Mouse (Mus musculus): ENCODE results near the gene Gprin3. TPM values are rescaled to one million over a fixed set of nuclear protein-coding genes. Genes with fewer than 3 reads are reported as not detected.

The Gprin3 gene
- total RNA-seq, 1 experiment, result 0.04 TPM

GRCm38 (mm10) chr6:59423836-59424235 lies 2.3 kb downstream of the Gprin3 start:
- H3K4me3 ChIP-seq (ENCODE audit: insufficient read depth in 1 of 2, low read depth in 1 of 2, low read length in 2 of 2, poor library complexity in 1 of 2, severe bottlenecking in 1 of 2), result no peak overlapping the region
- 0 out of 4 replicates have a peak, but pooled peaks cover 0 to 2% of the 10 kb centered on the region in 2 experiments for H3K4me1 ChIP-seq (ENCODE audit: control insufficient read depth in 2 of 2, insufficient read depth in 2 of 2, low read length in 2 of 2, poor library complexity in 1 of 2)
- TF ChIP-seq ZC3H11A (IDR thresholded peaks at IDR 0.05; ENCODE audit: borderline replicate concordance, low read depth, low read length), result no peak
- TF ChIP-seq MAFK (IDR thresholded peaks at IDR 0.05; ENCODE audit: insufficient read depth, low read depth, low read length), result no peak
- TF ChIP-seq CHD2 (IDR thresholded peaks at IDR 0.05; ENCODE audit: low read depth, low read length), result no peak
- TF ChIP-seq ZNF384 (IDR thresholded peaks at IDR 0.05; ENCODE audit: low read depth, low read length), result no peak
- no peak for TF ChIP-seq HCFC1 (IDR thresholded peaks at IDR 0.05; ENCODE audit: borderline replicate concordance, insufficient read depth, low read length)
- no peaks in the 10 kb centered on the region for H3K36me3 ChIP-seq (ENCODE audit: control insufficient read depth, insufficient read depth, low read length, poor library complexity, severe bottlenecking)
- no peak overlapping the region for H3K27ac ChIP-seq (ENCODE audit: insufficient read depth, low read depth, low read length, poor library complexity, severe bottlenecking)
- in situ Hi-C loops (cut with MboI; ENCODE audit: low sequenced_read_pairs in 2 of 2, unreplicated experiment in 2 of 2), result no loop called here
- no peaks in the 10 kb centered on the region for H3K9me3 ChIP-seq (ENCODE audit: control insufficient read depth, insufficient read depth, low read depth, low read length)
- no peak overlapping the region for H3K9ac ChIP-seq (ENCODE audit: insufficient read depth, low read depth, low read length, poor library complexity, severe bottlenecking)
- no peak for DNase-seq (ENCODE audit: low read depth, low spot score)

- Histone ChIP-seq H3K9ac (ENCODE audit: insufficient read depth, low read depth, low read length, poor library complexity, severe bottlenecking) (no peak overlapping the region), H3K4me1 (ENCODE audit: control insufficient read depth in 2 of 2, insufficient read depth in 2 of 2, low read length in 2 of 2, poor library complexity in 1 of 2) (no peaks in the 10 kb centered on the region), H3K27ac (ENCODE audit: insufficient read depth, low read depth, low read length, poor library complexity, severe bottlenecking) (no peak overlapping the region), H3K36me3 (ENCODE audit: control insufficient read depth, insufficient read depth, low read length, poor library complexity, severe bottlenecking) (no peaks in the 10 kb centered on the region), H3K4me3 (ENCODE audit: insufficient read depth in 1 of 2, low read depth in 1 of 2, low read length in 2 of 2, poor library complexity in 1 of 2, severe bottlenecking in 1 of 2) (no peak overlapping the region), H3K9me3 (ENCODE audit: control insufficient read depth, insufficient read depth, low read depth, low read length) (no peaks in the 10 kb centered on the region)
- no peak for DNase-seq (ENCODE audit: low read depth, low spot score)
- in situ Hi-C loops (cut with MboI; ENCODE audit: low sequenced_read_pairs in 2 of 2, unreplicated experiment in 2 of 2), result no loop called here
- no peak for TF ChIP-seq ZC3H11A (IDR thresholded peaks at IDR 0.05; ENCODE audit: borderline replicate concordance, low read depth, low read length)
- TF ChIP-seq CHD2 (IDR thresholded peaks at IDR 0.05; ENCODE audit: low read depth, low read length), result no peak
- no peak for TF ChIP-seq MAFK (IDR thresholded peaks at IDR 0.05; ENCODE audit: insufficient read depth, low read depth, low read length)
- no peak for TF ChIP-seq ZNF384 (IDR thresholded peaks at IDR 0.05; ENCODE audit: low read depth, low read length)
- TF ChIP-seq HCFC1 (IDR thresholded peaks at IDR 0.05; ENCODE audit: borderline replicate concordance, insufficient read depth, low read length), result no peak
These were observed 6.8 kb downstream of the Gprin3 start for GRCm38 (mm10) chr6:59419264-59419663.

GRCm38 (mm10) chr6:59418659-59419058 lies 7.4 kb downstream of the Gprin3 start:
- TF ChIP-seq HCFC1 (IDR thresholded peaks at IDR 0.05; ENCODE audit: borderline replicate concordance, insufficient read depth, low read length), result no peak
- TF ChIP-seq MAFK (IDR thresholded peaks at IDR 0.05; ENCODE audit: insufficient read depth, low read depth, low read length), result no peak
- Histone ChIP-seq H3K9me3 (ENCODE audit: control insufficient read depth, insufficient read depth, low read depth, low read length) (no peaks in the 10 kb centered on the region), H3K27ac (ENCODE audit: insufficient read depth, low read depth, low read length, poor library complexity, severe bottlenecking) (no peak overlapping the region), H3K4me1 (ENCODE audit: control insufficient read depth in 2 of 2, insufficient read depth in 2 of 2, low read length in 2 of 2, poor library complexity in 1 of 2) (no peaks in the 10 kb centered on the region), H3K9ac (ENCODE audit: insufficient read depth, low read depth, low read length, poor library complexity, severe bottlenecking) (no peak overlapping the region), H3K36me3 (ENCODE audit: control insufficient read depth, insufficient read depth, low read length, poor library complexity, severe bottlenecking) (no peaks in the 10 kb centered on the region), H3K4me3 (ENCODE audit: insufficient read depth in 1 of 2, low read depth in 1 of 2, low read length in 2 of 2, poor library complexity in 1 of 2, severe bottlenecking in 1 of 2) (no peak overlapping the region)
- no peak for DNase-seq (ENCODE audit: low read depth, low spot score)
- in situ Hi-C loops (cut with MboI; ENCODE audit: low sequenced_read_pairs in 2 of 2, unreplicated experiment in 2 of 2), result no loop called here

GRCm38 (mm10) chr6:59414816-59415215 lies 11.3 kb downstream of the Gprin3 start:
- in situ Hi-C loops (cut with MboI; ENCODE audit: low sequenced_read_pairs in 2 of 2, unreplicated experiment in 2 of 2), result no loop called here
- H3K9me3 ChIP-seq (ENCODE audit: control insufficient read depth, insufficient read depth, low read depth, low read length), result no peaks in the 10 kb centered on the region
- no peak overlapping the region for H3K4me3 ChIP-seq (ENCODE audit: insufficient read depth in 1 of 2, low read depth in 1 of 2, low read length in 2 of 2, poor library complexity in 1 of 2, severe bottlenecking in 1 of 2)
- H3K4me1 ChIP-seq (ENCODE audit: control insufficient read depth in 2 of 2, insufficient read depth in 2 of 2, low read length in 2 of 2, poor library complexity in 1 of 2), result no peaks in the 10 kb centered on the region
- H3K27ac ChIP-seq (ENCODE audit: insufficient read depth, low read depth, low read length, poor library complexity, severe bottlenecking), result no peak overlapping the region
- H3K9ac ChIP-seq (ENCODE audit: insufficient read depth, low read depth, low read length, poor library complexity, severe bottlenecking), result no peak overlapping the region
- TF ChIP-seq CHD2 (IDR thresholded peaks at IDR 0.05; ENCODE audit: low read depth, low read length), result no peak
- TF ChIP-seq ZC3H11A (IDR thresholded peaks at IDR 0.05; ENCODE audit: borderline replicate concordance, low read depth, low read length), result no peak
- TF ChIP-seq ZNF384 (IDR thresholded peaks at IDR 0.05; ENCODE audit: low read depth, low read length), result no peak
- no peaks in the 10 kb centered on the region for H3K36me3 ChIP-seq (ENCODE audit: control insufficient read depth, insufficient read depth, low read length, poor library complexity, severe bottlenecking)
- DNase-seq (ENCODE audit: low read depth, low spot score), result no peak
